Mouse (Mus musculus): ENCODE measurements around the gene Ttc7b.

DNA sequence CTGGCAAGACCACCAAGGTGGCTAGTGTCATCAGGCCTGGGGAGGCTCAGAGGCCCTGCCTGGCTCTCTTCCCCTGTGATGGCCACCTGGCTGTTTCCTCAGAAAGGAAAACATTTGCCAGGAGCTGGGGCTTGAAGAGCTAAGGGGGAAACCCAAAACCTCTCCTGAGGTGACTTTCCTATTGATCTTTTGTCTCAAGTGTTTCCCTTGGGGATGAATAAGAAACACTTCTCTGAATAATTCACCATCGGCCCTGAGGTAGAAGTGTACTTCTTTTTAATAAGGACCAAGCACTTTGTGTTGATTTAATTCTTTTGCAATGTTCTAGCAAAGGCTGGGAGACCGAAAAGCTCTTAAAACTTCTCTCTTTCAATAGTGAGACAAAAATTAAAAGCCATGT is 197.0 kb downstream of the Ttc7b start:
- TF ChIP-seq CTCF (IDR thresholded peaks at IDR 0.05; ENCODE audit: low read depth) (no peak), EP300 (IDR thresholded peaks at IDR 0.05; ENCODE audit: low read depth) (no peak)

All from liver, embryonic 14.5 days (tissue).